Mouse (Mus musculus) ovary, adult 18-20 months (tissue): ENCODE data around the gene Hoxc13.

Experiments used
- DNase-seq: peaks from one replicate; pipeline ENCODE4 v3.0.0; 2022; ENCODE audit warnings: low spot score, mixed read lengths

Hoxc13 gene

GRCm38 (mm10) chr15:102937036-102937666, 16.2 kb downstream of the Hoxc13 start:
- no peak for DNase-seq

GRCm38 (mm10) chr15:102939256-102940155, 18.6 kb downstream of the Hoxc13 start:
- DNase-seq, result no peak

GRCm38 (mm10) chr15:102942739-102943467, 22.0 kb downstream of the Hoxc13 start:
- DNase-seq, result no peak

- no peak for DNase-seq
Measured at GRCm38 (mm10) chr15:102943468-102943813, 22.5 kb downstream of the Hoxc13 start.

GRCm38 (mm10) chr15:102945185-102946077, 24.5 kb downstream of the Hoxc13 start:
- no peak for DNase-seq

- DNase-seq, result no peak
Measured at GRCm38 (mm10) chr15:102947276-102947675, 26.4 kb downstream of the Hoxc13 start.

GRCm38 (mm10) chr15:102948842-102949241, 27.9 kb downstream of the Hoxc13 start:
- no peak for DNase-seq

GRCm38 (mm10) chr15:102949696-102950095, 28.8 kb downstream of the Hoxc13 start:
- DNase-seq, result no peak

GRCm38 (mm10) chr15:102950877-102951276, 30.0 kb downstream of the Hoxc13 start:
- DNase-seq, result no peak

GRCm38 (mm10) chr15:102953561-102953960, 32.7 kb downstream of the Hoxc13 start:
- no peak for DNase-seq

- no peak for DNase-seq
Measured at GRCm38 (mm10) chr15:102954192-102955006, 33.5 kb downstream of the Hoxc13 start, which contains the start of gene Hoxc11. TSS of gene Hoxc11 (plus strand) at chr15:102954427.

GRCm38 (mm10) chr15:102955007-102955382, 34.1 kb downstream of the Hoxc13 start:
- no peak for DNase-seq

- DNase-seq, result no peak
Measured at GRCm38 (mm10) chr15:102955833-102956640, 35.1 kb downstream of the Hoxc13 start.

- no peak for DNase-seq
Measured at GRCm38 (mm10) chr15:102956906-102957305, 36.0 kb downstream of the Hoxc13 start.

- no peak for DNase-seq
Measured at GRCm38 (mm10) chr15:102959663-102960191, 38.8 kb downstream of the Hoxc13 start.

GRCm38 (mm10) chr15:102961728-102962127, 40.8 kb downstream of the Hoxc13 start:
- no peak for DNase-seq

GRCm38 (mm10) chr15:102962492-102962891, 41.6 kb downstream of the Hoxc13 start:
- no peak for DNase-seq

- no peak for DNase-seq
Measured at GRCm38 (mm10) chr15:102963259-102963658, 42.4 kb downstream of the Hoxc13 start.
